Mouse (Mus musculus) WW6 (cell line): ENCODE data around the gene Gm14434.
"Not testable (repeated sequence)": the region's sequence is repeated elsewhere in the genome, so short reads cannot be mapped to it uniquely, and the experiment has no call there.

Source experiments
- DNase-seq: peaks from one replicate; pipeline ENCODE4 v3.0.0-alpha.2; 2013; ENCODE audit warnings: low read depth, low spot score

The Gm14434 gene

GRCm38 (mm10) chr2:176486683-176487082 lies at the start of gene Gm14434:
Gm14434 (minus strand) TSS chr2:176486783.
- DNase-seq = not testable (repeated sequence)

GRCm38 (mm10) chr2:176520756-176521155 lies 34.2 kb upstream of the Gm14434 start, which contains the start of gene Zfp967:
Zfp967 (plus strand) TSS chr2:176521056.
- not testable (repeated sequence) for DNase-seq

GRCm38 (mm10) chr2:176423294-176423693 lies 63.3 kb downstream of the Gm14434 start, which contains the start of gene Gm14435:
Gm14435 (plus strand) TSS chr2:176423594.
- not testable (repeated sequence) for DNase-seq
